Mouse (Mus musculus): ENCODE data around the gene Grik2.

DNA sequence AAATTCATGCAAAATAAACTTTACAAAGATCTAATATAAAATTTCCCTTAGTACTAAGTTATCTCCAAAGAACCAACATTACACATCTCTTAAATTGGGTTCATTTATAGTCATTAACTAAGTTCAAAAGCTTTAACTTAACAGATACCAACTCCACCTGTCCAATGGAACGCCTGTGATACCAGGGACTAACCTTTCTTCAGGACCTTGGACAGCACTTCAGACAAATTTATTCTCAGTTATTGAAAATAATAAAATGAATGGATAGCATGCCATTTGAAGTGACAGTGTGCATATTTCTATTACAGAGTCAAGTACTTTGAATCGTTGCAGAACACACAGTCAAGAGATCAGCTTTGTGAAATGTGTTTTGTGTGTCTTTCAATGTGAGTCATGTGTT is 3.1 kb downstream of the Grik2 start:
- no peak for TF ChIP-seq CTCF (IDR thresholded peaks at IDR 0.05; ENCODE audit: low read depth, low read length)
- no peak for TF ChIP-seq POLR2A (IDR thresholded peaks at IDR 0.05; ENCODE audit: borderline replicate concordance, low read depth, low read length)

Data from bone marrow macrophage, adult 2 months (primary cell).